Mouse (Mus musculus): Measurements from ENCODE around the gene Gm17581.

GRCm38 (mm10) chr2:155776824-155777687, 41.4 kb upstream of the Gm17581 start:
- TF ChIP-seq CTCF (IDR thresholded peaks at IDR 0.05; ENCODE audit: extremely low read depth, insufficient read depth, insufficient read length, insufficient replicate concordance) (no peak), POLR2A (IDR thresholded peaks at IDR 0.05; ENCODE audit: low read depth, low read length) (no peak)

All from spleen, adult 2 months (tissue).